Mouse (Mus musculus) liver, embryonic 16.5 days (tissue): ENCODE data around the gene Dph6. TPM values are rescaled to one million over a fixed set of nuclear protein-coding genes. Genes with fewer than 3 reads are reported as not detected.

Source experiments
- ATAC-seq: fragments of 200-750 bp; cut with Nextera tagmentation; 2 replicates; pipeline ENCODE4 v1.8.0; 2017; ENCODE audit warnings: low read depth, mild to moderate bottlenecking, moderate number of reproducible peaks, moderate library complexity
- H3K27ac ChIP-seq: fragments of 300-500 bp; sonication (generic); 2 replicates; pipeline ENCODE4 v1.5.1; 2014; ENCODE audit warnings: mild to moderate bottlenecking, low read length
- H3K27me3 ChIP-seq: fragments of 300-500 bp; sonication (generic); 2 replicates; pipeline ENCODE4 v1.6.1; 2014; ENCODE audit warnings: low read depth, low read length, mixed read lengths; ENCODE audit not compliant: control insufficient read depth, insufficient read depth
- H3K36me3 ChIP-seq: fragments of 300-500 bp; sonication (generic); 2 replicates; pipeline ENCODE4 v1.6.1; 2014; ENCODE audit warnings: mild to moderate bottlenecking; ENCODE audit not compliant: control insufficient read depth, insufficient read depth
- H3K4me1 ChIP-seq: fragments of 300-500 bp; sonication (generic); 2 replicates; pipeline ENCODE4 v1.6.1; 2014; ENCODE audit warnings: low read depth, low read length, mixed read lengths; ENCODE audit not compliant: control insufficient read depth
- H3K4me2 ChIP-seq: fragments of 300-500 bp; sonication (generic); 2 replicates; pipeline ENCODE4 v1.6.1; 2014; ENCODE audit warnings: low read depth, low read length, mixed read lengths
- H3K4me3 ChIP-seq: fragments of 300-500 bp; sonication (generic); 2 replicates; pipeline ENCODE4 v1.5.1; 2014; ENCODE audit warnings: low read depth, mild to moderate bottlenecking, low read length
- H3K9ac ChIP-seq: fragments of 300-500 bp; sonication (generic); 2 replicates; pipeline ENCODE4 v1.6.1; 2014; ENCODE audit warnings: low read depth, low read length
- H3K9me3 ChIP-seq: fragments of 300-500 bp; sonication (generic); replicated peaks from 2 replicates; pipeline ENCODE4 v1.6.1; 2016; ENCODE audit warnings: low read length; ENCODE audit not compliant: control insufficient read depth
- WGBS: fragments of 180-500 bp; shearing (Covaris S2); extraction: QIAGEN DNeasy Blood & Tissue Kit; methylation state at CpG from one replicate; pipeline ENCODE4 v1.1.7; 2014; ENCODE audit not compliant: insufficient replicate concordance; 5-methylcytosine and 5-hydroxymethylcytosine counted together
- polyA plus RNA-seq: library from polyadenylated mRNA; unstranded; fragments of >200 nt; fragmentation: Nextera tagmentation; extraction: Ambion mirVana; gene quantifications from 2 replicates; pipeline ENCODE4 v1.2.1, GENCODE M21; 2015

The Dph6 gene
- polyA plus RNA-seq: 5.4 and 5.7 TPM in 2 replicates

DNA sequence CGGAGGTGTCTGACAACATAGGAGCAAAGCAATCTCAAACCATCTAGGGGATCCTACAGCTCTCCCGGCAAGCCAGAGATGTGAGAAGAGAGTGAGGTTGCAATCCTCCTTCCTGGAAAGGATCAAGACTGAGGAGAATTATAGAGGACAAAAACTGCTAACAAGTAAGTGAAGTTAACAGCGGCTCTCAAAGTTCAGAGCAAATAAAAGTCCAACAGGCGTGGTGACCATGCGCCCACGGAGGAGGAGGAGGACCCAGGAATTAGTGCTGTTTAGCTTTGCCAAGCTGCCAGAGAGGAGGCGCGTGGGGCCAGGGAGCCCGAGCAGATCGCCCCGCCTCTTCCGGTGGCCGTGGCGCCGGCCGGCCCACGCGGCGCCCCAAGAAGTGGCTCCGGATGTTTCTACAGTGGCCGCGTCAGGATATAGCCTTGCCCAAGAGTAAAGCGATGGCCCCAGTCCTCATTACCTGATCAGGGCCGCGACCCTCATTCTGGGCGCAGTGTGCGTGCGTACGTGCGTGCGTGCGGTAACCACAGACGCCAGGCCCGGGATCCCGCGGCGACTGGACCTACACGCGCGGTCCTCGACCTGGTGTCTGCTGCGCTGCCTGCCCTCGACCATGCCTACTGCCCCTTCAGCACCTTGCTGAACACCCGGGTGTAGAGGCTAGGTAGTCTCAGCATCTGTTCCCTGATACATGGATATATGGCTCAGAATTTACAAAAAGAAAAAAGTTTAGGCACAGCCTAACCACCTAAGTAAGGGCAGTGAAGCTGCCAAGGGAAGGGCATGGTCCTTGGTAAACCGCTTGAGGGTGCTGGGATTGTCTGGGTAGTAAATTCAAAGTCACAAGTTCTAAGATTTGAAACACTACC lies at the start of gene Dph6:
Gene Dph6, minus strand, starts transcription at position 600 of the 875 bp plus-strand sequence.
- peak; percentile 96 for ATAC-seq
- no peaks in the 10 kb centered on the region for H3K36me3 ChIP-seq
- under 1% methylated on average over 43 of the region's 45 CpGs for WGBS

DNA sequence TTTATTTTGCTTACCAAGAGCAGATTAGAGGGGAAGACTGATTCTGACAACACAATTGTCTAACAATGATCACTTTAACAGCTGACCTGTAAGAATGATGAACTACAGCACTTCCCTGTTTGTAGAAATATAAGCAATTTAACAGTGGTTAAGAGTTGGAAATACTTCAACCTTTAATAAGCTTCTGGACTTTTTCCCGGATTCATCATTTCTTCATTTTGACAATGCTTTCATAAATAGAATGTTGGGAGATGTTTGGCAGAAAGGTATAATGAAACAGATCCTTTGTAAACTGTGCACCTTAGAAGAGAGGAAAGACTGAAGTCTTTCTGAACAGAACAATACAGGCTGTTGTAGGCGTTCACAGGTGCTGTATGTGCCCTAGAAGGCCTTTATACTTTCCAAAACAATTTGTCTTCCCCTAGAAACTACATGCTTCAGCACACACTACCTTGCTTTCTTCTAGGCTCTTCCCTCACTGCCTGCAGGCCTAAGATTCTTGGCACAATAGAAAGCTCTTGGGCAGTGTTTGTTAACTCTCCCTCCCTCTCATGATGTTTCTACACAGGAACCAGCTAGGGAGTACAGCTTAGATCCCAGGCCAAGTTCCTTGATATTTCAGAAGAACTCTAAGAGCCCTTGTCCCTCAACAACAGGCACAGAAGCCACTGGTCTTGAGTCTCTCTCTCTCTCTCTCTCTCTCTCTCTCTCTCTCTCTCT lies 46.4 kb upstream of the Dph6 start:
- Histone ChIP-seq H3K4me2 (no peak overlapping the region), H3K4me3 (no peak overlapping the region), H3K27me3 (no peaks in the 10 kb centered on the region), H3K9ac (no peak overlapping the region), H3K36me3 (no peaks in the 10 kb centered on the region), H3K4me1 (no peaks in the 10 kb centered on the region), H3K9me3 (no peaks in the 10 kb centered on the region), H3K27ac (no peak overlapping the region)
- ATAC-seq: no peak
- 50% methylated on average over 2 of the region's 2 CpGs for WGBS

More for the DNA sequence above, at the start of gene Dph6:
- Histone ChIP-seq H3K4me2 (peak within 1 kb of the TSS; percentile 81), H3K4me3 (peak within 1 kb of the TSS; percentile 83), H3K4me1 (no peaks in the 10 kb centered on the region), H3K9me3 (no peaks in the 10 kb centered on the region), H3K9ac (peak within 1 kb of the TSS; percentile 76), H3K27me3 (no peaks in the 10 kb centered on the region), H3K27ac (peak within 1 kb of the TSS; percentile 77)

GRCm38 (mm10) chr2:114691607-114692006 lies 36.8 kb upstream of the Dph6 start:
- 23% methylated on average over 2 of the region's 2 CpGs for WGBS
- no peak for ATAC-seq

GRCm38 (mm10) chr2:114687483-114687882 lies 32.7 kb upstream of the Dph6 start:
- no peaks in the 10 kb centered on the region for H3K27me3 ChIP-seq
- H3K4me2 ChIP-seq: no peak overlapping the region
- no peak overlapping the region for H3K4me3 ChIP-seq
- ATAC-seq: no peak
- H3K4me1 ChIP-seq: no peaks in the 10 kb centered on the region
- no peak overlapping the region for H3K27ac ChIP-seq
- no peak overlapping the region for H3K9ac ChIP-seq
- no peaks in the 10 kb centered on the region for H3K36me3 ChIP-seq
- WGBS: 68% methylated on average over 1 of the region's 1 CpGs
- no peaks in the 10 kb centered on the region for H3K9me3 ChIP-seq

More at GRCm38 (mm10) chr2:114691607-114692006, 36.8 kb upstream of the Dph6 start:
- no peaks in the 10 kb centered on the region for H3K4me1 ChIP-seq
- H3K4me3 ChIP-seq: no peak overlapping the region
- no peak overlapping the region for H3K9ac ChIP-seq
- no peak overlapping the region for H3K27ac ChIP-seq
- H3K27me3 ChIP-seq: no peaks in the 10 kb centered on the region
- H3K4me2 ChIP-seq: no peak overlapping the region
- H3K36me3 ChIP-seq: no peaks in the 10 kb centered on the region
- H3K9me3 ChIP-seq: no peaks in the 10 kb centered on the region

DNA sequence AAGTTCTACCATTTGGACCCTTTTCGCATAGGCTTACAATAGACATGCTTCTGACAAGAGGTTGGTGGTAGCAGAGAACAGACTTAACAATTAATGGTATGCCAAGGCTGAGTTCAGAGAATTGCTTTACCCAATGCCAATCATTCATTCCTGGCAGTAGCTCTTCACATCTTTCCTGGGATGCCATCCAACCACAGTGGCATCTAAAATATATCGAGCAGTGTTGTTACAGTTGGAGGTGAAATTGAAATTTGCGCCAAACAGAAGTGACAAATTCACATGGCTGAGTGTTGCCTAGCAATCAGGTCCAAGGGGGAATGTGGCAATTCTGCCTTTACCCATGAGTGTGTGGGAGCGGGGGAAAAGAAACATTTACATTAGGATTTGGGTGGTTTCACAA lies 32.3 kb upstream of the Dph6 start:
- Histone ChIP-seq H3K27ac (no peak overlapping the region), H3K36me3 (no peaks in the 10 kb centered on the region), H3K27me3 (no peaks in the 10 kb centered on the region), H3K4me3 (no peak overlapping the region), H3K9ac (no peak overlapping the region), H3K4me2 (no peak overlapping the region), H3K9me3 (no peaks in the 10 kb centered on the region), H3K4me1 (no peaks in the 10 kb centered on the region)
- 70% methylated on average over 4 of the region's 4 CpGs for WGBS
- no peak for ATAC-seq

GRCm38 (mm10) chr2:114673831-114674230 lies 19.1 kb upstream of the Dph6 start:
- H3K4me1 ChIP-seq: no peaks in the 10 kb centered on the region
- H3K9me3 ChIP-seq: no peaks in the 10 kb centered on the region
- H3K27ac ChIP-seq: no peak overlapping the region
- H3K27me3 ChIP-seq: no peaks in the 10 kb centered on the region
- WGBS: 31% methylated on average over 1 of the region's 1 CpGs
- no peak overlapping the region for H3K4me3 ChIP-seq
- H3K4me2 ChIP-seq: no peak overlapping the region
- ATAC-seq: no peak
- no peaks in the 10 kb centered on the region for H3K36me3 ChIP-seq
- H3K9ac ChIP-seq: no peak overlapping the region

DNA sequence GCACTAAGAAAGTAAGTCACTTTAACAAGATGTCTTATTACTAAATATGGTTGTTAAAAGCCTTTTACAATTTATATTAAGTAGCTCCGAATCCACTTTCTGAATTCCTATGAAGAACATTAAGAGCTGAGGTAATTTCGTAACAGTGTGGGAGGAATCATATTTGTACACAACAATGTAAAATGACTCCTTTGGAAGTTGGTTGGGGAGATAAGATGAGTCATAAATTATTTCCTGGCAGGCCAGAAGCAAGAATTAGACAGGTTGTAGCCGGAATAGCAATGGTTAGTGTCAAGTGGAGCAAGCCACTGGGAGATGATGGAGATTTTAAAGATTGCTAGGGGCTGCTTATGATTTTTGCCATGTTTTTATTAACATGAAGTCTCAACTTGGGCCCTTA lies 16.2 kb upstream of the Dph6 start:
- Histone ChIP-seq H3K36me3 (no peaks in the 10 kb centered on the region), H3K4me1 (no peaks in the 10 kb centered on the region), H3K4me3 (no peak overlapping the region), H3K27ac (no peak overlapping the region), H3K9ac (no peak overlapping the region), H3K9me3 (no peaks in the 10 kb centered on the region), H3K27me3 (no peaks in the 10 kb centered on the region), H3K4me2 (no peak overlapping the region)
- no peak for ATAC-seq
- WGBS: 54% methylated on average over 3 of the region's 3 CpGs

DNA sequence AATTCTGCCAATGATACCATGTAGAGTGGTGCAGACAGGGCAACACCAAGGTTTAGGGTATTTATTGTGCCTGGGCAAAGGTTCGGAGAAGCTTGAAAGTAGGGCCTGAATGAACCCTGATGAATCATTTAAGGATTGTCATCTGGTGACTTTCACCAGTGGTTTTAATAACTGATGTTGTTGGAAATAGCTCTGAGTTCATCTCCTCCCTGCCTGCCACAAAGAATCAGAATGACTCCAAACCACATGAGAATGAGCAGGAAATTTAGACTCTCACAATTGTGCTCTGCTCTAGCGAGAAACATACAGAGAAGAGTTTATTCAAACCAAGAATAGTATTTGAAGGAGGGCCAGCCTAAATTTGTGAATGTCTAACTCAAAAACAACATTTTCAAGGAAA lies 4.2 kb upstream of the Dph6 start:
- Histone ChIP-seq H3K4me3 (no peak overlapping the region), H3K4me1 (no peaks in the 10 kb centered on the region)
- 71% methylated on average over 2 of the region's 2 CpGs for WGBS

DNA sequence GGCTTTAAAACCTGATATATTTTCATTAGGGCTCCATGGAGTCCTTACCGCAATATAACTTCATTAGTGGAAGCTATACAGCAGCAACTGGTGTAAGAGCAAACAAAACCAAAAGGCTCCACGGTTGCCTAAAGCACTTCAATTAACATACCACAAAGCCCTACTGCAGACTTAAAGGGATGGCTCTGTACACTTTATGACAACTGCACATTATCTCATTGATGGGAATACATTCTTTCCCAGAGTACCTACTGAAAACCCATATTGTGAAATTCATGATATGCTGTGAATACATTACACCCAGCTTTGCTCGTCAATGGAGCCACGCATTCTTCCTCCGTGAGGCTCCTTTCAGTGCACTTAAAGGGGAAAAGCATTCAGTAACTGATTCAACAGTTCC lies 8.5 kb downstream of the Dph6 start:
- Histone ChIP-seq H3K9ac (no peak overlapping the region), H3K36me3 (no peaks in the 10 kb centered on the region), H3K27ac (no peak overlapping the region), H3K4me2 (no peak overlapping the region), H3K4me1 (no peaks in the 10 kb centered on the region), H3K9me3 (no peaks in the 10 kb centered on the region), H3K27me3 (no peaks in the 10 kb centered on the region), H3K4me3 (no peak overlapping the region)
- ATAC-seq: no peak
- WGBS: 79% methylated on average over 5 of the region's 5 CpGs

More for the DNA sequence above, 4.2 kb upstream of the Dph6 start:
- no peak overlapping the region for H3K9ac ChIP-seq
- no peaks in the 10 kb centered on the region for H3K36me3 ChIP-seq
- no peak overlapping the region for H3K27ac ChIP-seq
- H3K9me3 ChIP-seq: no peaks in the 10 kb centered on the region
- H3K4me2 ChIP-seq: no peak overlapping the region
- no peak for ATAC-seq
- no peaks in the 10 kb centered on the region for H3K27me3 ChIP-seq
